Mouse (Mus musculus) kidney, postnatal 14 days (tissue): ENCODE data around the gene Fbxw8.

Source experiments
- DNase-seq: peaks from one replicate; pipeline ENCODE4 v3.0.0; 2022; ENCODE audit warnings: mixed read lengths

Fbxw8 gene

DNA sequence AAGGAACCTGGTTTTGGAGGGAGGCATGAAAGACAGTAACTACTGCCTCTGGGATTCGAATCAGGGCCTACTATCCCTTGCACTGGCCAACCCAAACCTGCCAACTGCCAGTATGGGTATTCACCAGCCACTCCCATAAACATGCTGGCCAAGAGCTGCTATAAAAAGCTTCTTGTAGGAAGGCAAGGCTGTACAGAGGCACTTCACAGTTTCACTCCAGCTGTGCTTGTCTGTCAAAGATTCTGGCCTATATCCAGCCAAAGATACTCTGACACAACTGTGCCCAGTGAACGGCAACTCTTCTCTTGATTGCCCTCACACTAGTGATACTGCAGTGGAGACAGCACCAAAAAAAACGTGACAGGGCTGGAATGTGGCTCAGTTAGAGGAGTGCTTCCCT lies 5.6 kb downstream of the Fbxw8 start:
- DNase-seq: no peak

GRCm38 (mm10) chr5:118147264-118147663 lies 8.0 kb downstream of the Fbxw8 start:
- DNase-seq: no peak

DNA sequence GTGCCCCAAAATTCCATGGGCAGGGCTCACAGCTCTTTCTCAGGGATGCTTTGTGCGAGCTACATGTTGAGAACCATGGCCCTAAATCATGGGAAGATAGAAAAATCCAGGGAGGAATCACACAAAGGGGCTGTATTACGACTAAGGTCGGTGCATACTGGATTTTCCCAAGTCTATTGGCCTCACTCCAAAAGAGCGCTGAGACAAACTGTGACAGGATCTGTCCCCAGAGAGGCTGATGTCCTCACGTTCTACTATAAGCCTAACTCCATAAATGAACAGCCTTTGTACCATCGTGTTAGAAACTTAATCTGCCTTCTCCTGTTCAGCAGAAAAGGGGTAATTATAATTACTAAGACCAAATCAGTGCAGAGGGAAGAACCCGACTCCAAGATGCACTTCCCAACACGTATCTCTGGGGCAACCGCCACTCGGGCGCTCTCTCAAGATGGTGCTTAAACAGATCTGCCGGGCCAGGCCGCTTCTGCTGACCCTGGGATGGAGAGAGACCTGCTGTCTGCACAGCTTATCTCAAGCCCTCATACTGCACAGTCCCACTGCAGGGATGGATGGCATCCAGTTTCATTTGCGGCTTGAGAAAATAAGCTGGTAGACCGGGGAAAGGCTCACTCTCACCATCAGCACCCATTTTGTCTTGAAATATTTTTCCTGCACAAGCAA lies 9.1 kb downstream of the Fbxw8 start:
- peak; percentile 34 for DNase-seq

DNA sequence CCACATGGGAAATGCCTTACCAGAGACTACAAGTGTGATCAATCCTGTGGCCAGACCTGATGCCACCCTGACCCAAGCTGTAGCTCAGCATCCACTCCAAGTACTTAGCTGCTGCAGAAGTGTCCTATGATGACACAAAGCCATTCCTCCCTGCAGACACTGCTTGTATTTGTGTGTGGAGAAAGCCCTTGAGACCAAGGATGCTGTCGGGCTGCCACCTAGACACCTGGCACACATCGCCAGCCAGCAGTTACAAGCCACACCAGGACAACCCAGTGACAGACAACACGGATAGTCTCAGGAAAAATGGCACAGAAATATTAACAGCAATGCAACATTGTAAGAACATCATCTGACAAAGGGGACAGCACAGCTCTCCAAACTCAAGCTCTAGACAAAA lies 9.8 kb downstream of the Fbxw8 start:
- no peak for DNase-seq

DNA sequence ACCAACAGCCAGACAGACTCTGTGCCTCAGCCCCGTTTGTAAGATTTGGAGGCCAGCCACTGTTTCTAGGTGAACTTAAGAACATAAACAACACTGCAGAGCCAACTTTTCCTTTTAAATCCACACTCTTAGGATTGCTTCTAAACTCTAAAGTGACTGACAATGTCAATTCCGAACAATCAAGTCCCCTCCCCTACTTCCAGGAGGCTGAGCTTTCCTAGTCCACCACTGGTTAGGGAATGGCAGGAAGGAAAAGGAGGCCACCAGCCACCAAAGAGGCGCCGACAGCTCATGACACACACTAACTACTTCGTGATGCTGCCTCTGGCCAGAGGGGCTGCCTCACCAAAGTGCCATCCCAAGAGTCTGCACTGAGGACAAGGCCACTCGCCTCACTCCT lies 10.5 kb downstream of the Fbxw8 start:
- no peak for DNase-seq

DNA sequence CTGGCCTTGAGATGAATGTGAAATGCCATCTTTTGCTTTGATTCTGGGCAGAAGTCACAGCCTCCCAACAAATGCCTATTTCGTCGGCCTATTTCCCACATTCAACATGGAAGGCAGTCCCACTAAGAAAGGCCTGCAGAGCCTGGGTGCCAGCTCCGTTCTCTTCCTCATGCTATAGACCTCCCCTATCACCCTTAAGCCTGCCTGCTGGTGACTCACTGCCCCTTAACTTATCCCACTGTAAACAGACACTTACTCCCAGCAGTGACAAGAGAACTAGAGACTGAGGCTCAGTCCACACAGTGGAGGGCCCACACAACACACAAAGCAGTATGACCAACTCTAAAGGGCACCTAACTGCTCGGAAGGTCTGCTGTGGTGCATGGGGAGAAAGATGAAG lies 10.9 kb downstream of the Fbxw8 start:
- DNase-seq: no peak

DNA sequence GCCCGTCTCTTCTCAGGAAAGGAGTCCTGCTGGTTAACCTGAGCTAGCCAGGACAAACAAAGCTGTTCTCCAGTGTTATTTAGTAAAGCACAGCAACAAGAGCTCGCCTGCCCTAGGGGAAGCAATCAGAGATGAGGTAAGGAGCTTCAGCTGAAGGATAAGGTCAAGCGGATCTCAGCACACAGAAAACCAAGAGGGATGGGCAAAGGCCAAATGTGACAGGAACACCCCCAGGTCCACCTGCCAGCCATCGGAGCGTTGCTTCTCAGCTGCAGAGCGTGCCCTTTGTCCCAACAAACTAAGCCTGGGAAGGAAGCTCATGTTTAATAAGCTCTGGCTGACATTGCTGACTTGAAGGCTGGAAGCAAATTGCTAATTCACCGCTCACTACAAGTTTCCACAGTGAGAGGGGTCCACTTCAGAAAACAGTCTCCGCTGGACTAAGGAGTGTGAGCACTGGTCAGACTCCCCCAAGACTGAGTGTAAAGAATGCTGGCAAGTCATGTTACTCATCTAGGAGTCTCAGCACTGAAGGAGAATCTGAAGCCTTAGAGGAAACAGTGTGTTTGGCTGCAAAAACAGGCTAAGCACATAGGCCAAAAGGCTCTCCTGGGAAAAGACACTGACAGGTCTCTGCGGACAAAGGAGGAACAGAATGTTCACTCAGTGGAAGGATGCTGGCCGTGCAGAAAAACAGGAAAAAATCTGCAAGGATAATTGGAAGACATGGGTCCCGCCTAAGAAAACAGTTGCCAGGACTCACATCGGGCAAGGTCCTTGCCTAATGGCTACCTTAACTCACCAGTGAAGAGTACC lies 11.8 kb downstream of the Fbxw8 start:
- peak; percentile 70 for DNase-seq

DNA sequence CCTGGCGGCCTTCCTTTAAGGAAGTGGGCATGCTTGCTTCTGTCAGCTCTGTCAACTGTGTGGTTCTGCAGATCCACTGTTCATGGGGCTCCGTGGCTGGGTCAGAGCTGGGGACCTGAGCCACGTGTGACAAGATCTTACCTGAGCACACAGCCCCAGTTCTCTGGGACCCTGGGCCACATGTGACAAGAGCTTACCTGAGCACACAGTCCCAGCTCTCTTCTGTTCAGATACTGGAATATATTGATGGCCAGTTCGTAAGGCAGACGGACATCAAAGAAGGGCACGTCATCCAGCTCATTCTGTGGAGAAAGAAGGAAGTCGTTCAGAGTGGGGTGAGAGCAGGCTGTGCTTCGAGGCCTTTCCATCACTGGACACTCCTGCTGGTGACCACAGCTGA lies 12.8 kb downstream of the Fbxw8 start:
- DNase-seq: no peak

GRCm38 (mm10) chr5:118139630-118140029 lies 15.6 kb downstream of the Fbxw8 start:
- DNase-seq: no peak

- DNase-seq: no peak
Measured at GRCm38 (mm10) chr5:118136391-118136790, 18.9 kb downstream of the Fbxw8 start.

GRCm38 (mm10) chr5:118128651-118129050 lies 26.6 kb downstream of the Fbxw8 start:
- no peak for DNase-seq

GRCm38 (mm10) chr5:118128208-118128607 lies 27.1 kb downstream of the Fbxw8 start:
- DNase-seq: no peak

DNA sequence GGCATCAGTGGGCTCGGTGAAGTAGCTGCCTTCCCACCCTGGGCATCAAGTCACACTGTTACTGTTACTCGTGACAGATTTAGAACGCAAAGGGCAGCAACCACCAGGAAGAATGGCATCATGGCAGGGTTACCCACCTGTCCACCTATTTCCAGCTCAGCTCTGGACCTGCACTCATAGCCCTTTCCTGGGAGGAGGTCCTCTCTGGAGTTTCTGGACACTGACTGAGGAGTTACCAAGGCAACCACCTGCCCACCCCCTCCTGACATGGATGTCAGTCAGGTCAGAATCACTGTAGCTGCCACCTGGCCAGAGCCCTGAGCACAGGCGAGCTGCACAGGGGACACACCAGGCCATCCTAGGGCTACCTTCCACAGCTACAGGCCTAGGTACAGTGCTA lies 28.6 kb downstream of the Fbxw8 start:
- no peak for DNase-seq

GRCm38 (mm10) chr5:118123096-118123495 lies 32.2 kb downstream of the Fbxw8 start:
- DNase-seq: no peak

- DNase-seq: no peak
Measured at GRCm38 (mm10) chr5:118121928-118122327, 33.3 kb downstream of the Fbxw8 start.

DNA sequence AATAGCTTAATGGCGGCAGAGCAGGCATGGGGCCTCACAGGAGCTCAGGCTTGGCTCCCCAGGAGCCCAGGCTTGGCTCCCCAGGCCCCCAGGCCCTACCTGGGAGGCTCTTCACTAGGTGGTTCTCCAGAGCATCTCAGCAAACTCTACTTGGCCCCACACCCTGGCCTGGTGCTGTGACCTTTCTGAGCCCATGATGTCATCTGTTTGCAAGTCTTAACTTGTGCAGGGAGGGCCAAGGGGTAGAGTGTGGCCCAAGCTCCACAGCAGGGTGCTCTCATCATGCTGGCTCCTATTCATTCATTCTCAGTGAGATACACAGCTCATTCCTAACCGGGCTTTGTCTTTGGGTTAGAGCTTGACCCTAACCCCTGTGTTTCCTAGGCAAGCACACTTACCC lies 34.6 kb downstream of the Fbxw8 start:
- DNase-seq: no peak

DNA sequence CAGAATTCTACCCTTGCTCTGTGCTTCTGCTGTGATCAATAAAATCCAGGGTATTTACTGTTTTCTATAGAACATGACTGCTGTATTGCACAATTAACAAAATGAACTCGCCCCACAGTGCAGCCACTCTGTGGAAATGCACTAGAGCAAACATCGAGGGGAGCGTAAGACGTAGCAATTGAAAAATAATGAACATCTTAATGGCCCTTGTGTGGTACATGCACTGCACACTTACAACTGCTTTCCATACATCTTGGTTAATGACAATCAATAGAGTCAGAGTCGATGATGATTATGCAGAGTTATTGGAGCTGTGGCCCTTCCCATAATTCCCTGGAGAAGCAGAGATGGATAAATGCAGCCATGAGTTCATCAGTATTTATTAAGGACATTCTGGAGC lies 36.3 kb downstream of the Fbxw8 start:
- DNase-seq: no peak

DNA sequence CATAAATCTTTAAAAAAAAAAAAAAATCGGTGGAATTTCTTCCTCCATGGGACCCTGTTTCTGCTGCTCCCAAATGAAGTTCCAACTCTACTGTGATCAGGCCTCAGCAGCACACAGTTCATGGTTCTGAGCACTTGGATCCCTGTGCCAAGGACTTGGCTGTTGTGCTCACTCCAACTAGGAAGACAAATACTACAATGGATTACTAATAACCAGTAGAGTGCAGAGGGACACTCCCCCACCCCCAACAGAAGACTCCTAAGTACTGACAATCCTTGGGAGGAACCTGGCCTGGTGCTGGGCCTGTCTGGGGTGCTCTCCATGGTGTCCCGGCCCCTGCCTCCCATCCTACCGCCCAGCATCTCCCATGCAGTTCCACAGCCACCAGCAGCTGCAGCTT lies 36.9 kb downstream of the Fbxw8 start:
- no peak for DNase-seq

GRCm38 (mm10) chr5:118113617-118114016 lies 41.6 kb downstream of the Fbxw8 start:
- DNase-seq: no peak

GRCm38 (mm10) chr5:118113043-118113442 lies 42.2 kb downstream of the Fbxw8 start:
- no peak for DNase-seq

GRCm38 (mm10) chr5:118108794-118109440 lies 46.3 kb downstream of the Fbxw8 start:
- no peak for DNase-seq

DNA sequence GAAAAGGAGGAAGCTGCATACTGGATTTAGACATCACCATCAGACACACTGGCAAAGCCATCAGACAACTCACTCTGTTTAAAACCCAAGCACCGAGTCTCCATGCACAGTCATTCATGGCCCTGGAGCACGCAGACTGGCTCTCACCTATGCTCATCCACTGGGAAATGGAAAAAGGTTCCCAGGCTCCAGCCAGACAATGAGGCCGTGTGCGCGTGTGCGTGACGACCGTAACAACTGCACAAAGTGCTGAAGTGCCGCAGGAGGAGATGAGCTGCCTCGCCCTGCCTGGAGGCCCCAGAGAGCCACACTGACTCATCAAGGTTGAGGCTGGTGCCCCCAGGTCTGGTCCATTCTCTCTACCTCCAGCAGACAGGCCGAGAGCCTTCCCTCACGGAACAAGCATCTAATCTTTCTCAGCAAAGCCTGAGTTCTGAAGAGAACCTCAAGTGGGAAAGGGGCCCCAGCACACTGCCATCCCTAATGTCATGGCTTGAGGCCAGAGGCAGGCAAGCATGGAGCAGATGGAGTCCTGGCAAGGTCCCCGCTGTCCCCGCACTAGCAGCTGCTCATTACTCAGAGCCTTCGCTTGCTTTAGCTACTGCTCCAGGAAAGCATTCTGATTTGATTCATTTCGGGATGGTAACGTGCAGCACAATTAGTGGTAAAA lies 47.0 kb downstream of the Fbxw8 start:
- DNase-seq: no peak

DNA sequence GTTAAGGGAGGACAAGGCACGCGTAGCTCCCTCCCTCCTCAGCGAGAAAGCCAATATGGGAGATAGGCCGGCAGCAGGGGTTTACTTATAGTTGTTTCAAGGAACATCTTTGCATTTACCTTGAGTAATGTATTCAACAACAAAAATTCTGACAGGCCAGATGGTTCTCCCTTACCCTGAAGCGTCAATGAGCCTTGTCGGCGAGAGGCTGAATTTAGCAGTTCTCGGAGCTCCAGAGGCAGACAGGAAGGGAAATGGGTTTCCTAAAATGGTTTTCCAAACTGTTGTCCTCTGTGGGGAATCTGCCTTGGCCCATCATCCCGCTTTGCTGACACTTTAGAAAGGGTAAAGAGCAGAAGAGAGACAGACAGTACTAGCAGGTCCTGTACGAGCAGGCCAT lies 48.6 kb downstream of the Fbxw8 start:
- no peak for DNase-seq
